Mouse (Mus musculus) kidney, postnatal 0 days (tissue): ENCODE data around the gene Ssh3. TPM values are rescaled to one million over a fixed set of nuclear protein-coding genes. Genes with fewer than 3 reads are reported as not detected.

Experiments used
- ATAC-seq: fragments of 200-750 bp; cut with Nextera tagmentation; replicated peaks from 2 replicates; pipeline ENCODE4 v1.8.0; 2017; ENCODE audit warnings: low read depth, moderate number of reproducible peaks, moderate TSS enrichment, moderate library complexity; ENCODE audit not compliant: low FRiP score
- DNase-seq: peaks from one replicate; pipeline ENCODE4 v3.0.0-alpha.2; 2016; ENCODE audit warnings: low spot score
- H3K27ac ChIP-seq: fragments of 300-500 bp; sonication (generic); 2 replicates; pipeline ENCODE4 v1.5.1; 2014; ENCODE audit warnings: mild to moderate bottlenecking
- H3K27me3 ChIP-seq: fragments of 300-500 bp; sonication (generic); 2 replicates; pipeline ENCODE4 v1.6.1; 2014; ENCODE audit warnings: low read length, mixed read lengths; ENCODE audit not compliant: insufficient read depth
- H3K36me3 ChIP-seq: fragments of 300-500 bp; sonication (generic); 2 replicates; pipeline ENCODE4 v1.6.1; 2014; ENCODE audit warnings: low read length, mixed read lengths; ENCODE audit not compliant: insufficient read depth
- H3K4me1 ChIP-seq: fragments of 300-500 bp; sonication (generic); replicated peaks from 2 replicates; pipeline ENCODE4 v1.6.1; 2014; ENCODE audit warnings: antibody characterized with exemption, low read length, mixed read lengths; ENCODE audit not compliant: insufficient read depth
- H3K4me2 ChIP-seq: fragments of 300-500 bp; sonication (generic); 2 replicates; pipeline ENCODE4 v1.6.1; 2014; ENCODE audit warnings: mild to moderate bottlenecking, low read length, moderate library complexity, mixed read lengths
- H3K4me3 ChIP-seq: fragments of 300-500 bp; sonication (generic); replicated peaks from 2 replicates; pipeline ENCODE4 v1.5.1; 2014; ENCODE audit warnings: low read depth, low read length
- H3K9ac ChIP-seq: fragments of 300-500 bp; sonication (generic); 2 replicates; pipeline ENCODE4 v1.6.1; 2014; ENCODE audit warnings: low read depth, low read length
- H3K9me3 ChIP-seq: fragments of 300-500 bp; sonication (generic); replicated peaks from 2 replicates; pipeline ENCODE4 v1.6.1; 2016; ENCODE audit warnings: low read length, inconsistent platforms, mixed read lengths
- CTCF ChIP-seq: IDR thresholded peaks from 2 replicates; pipeline ENCODE4 v1.5.1; 2016; ENCODE audit warnings: antibody characterized with exemption, low read depth, mild to moderate bottlenecking, moderate library complexity
- WGBS: fragments of 180-500 bp; shearing (Covaris S2); extraction: QIAGEN DNeasy Blood & Tissue Kit; methylation state at CpG from one replicate; pipeline ENCODE4 v1.1.7; 2014; 5-methylcytosine and 5-hydroxymethylcytosine counted together
- polyA plus RNA-seq: library from polyadenylated mRNA; unstranded; fragments of >200 nt; fragmentation: Nextera tagmentation; extraction: Ambion mirVana; gene quantifications from 2 replicates; pipeline ENCODE4 v1.2.1, GENCODE M21; 2015

Ssh3 gene
- polyA plus RNA-seq, 1 experiment from 2014 or later, result 15.6 TPM

DNA sequence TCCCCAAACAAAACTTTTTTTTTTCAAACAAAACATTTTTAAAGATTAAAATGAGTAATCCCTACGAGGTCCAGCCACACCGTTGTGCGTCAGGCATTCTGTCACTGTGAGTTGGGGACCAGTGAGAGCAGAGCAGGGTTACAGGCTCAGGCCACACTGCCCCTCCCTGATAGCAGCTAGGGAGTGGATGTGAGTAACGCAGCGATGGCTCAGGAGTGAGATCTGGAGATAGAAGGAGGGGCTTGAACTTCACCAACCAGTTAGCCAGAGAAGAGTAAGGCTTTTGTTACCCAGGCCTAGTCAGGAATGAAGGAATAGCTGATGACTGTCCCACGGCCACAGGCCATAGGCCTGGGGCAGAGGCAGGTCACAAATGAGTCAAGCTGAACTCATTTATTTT, 24.2 kb downstream of the Ssh3 start:
- no peak for TF ChIP-seq CTCF
- Histone ChIP-seq H3K27ac (no peak overlapping the region), H3K9me3 (no peaks in the 10 kb centered on the region), H3K27me3 (no peaks in the 10 kb centered on the region), H3K4me2 (no peak overlapping the region), H3K4me3 (no peak overlapping the region), H3K9ac (no peak overlapping the region), H3K36me3 (no peaks in the 10 kb centered on the region), H3K4me1 (no peaks in the 10 kb centered on the region)
- WGBS, result 82% methylated on average over 6 of the region's 6 CpGs
- DNase-seq, result no peak
- no peak for ATAC-seq

DNA sequence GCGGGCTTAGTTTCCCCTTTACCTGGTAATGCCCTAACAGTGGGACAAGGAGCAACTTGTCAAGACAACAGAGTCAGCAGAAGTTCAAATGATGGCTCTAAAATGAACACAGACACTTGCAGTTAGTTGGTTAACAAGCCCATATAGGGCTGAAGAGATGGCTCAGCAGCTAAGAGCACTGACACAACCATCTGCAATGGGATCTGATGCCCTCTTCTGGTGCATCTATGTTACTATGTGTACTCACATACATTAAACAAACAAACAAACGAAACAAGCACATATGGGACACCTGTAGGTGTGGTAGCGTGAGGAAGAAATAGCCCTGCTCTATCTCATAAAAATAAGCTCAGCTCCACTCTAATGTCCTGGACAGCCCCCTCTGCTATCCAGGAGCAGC, 26.6 kb downstream of the Ssh3 start:
- ATAC-seq (no peak), DNase-seq (no peak)
- no peak overlapping the region for H3K4me3 ChIP-seq
- H3K36me3 ChIP-seq, result no peaks in the 10 kb centered on the region
- H3K4me2 ChIP-seq, result no peak overlapping the region
- WGBS, result 76% methylated on average over 3 of the region's 3 CpGs
- TF ChIP-seq CTCF, result peak; percentile 50; the same call in 1 of the 2 replicates
- H3K9ac ChIP-seq, result no peak overlapping the region
- no peak overlapping the region for H3K27ac ChIP-seq
- no peaks in the 10 kb centered on the region; the same call in 1 of the 2 replicates for H3K4me1 ChIP-seq
- H3K9me3 ChIP-seq, result no peaks in the 10 kb centered on the region
- no peaks in the 10 kb centered on the region for H3K27me3 ChIP-seq

DNA sequence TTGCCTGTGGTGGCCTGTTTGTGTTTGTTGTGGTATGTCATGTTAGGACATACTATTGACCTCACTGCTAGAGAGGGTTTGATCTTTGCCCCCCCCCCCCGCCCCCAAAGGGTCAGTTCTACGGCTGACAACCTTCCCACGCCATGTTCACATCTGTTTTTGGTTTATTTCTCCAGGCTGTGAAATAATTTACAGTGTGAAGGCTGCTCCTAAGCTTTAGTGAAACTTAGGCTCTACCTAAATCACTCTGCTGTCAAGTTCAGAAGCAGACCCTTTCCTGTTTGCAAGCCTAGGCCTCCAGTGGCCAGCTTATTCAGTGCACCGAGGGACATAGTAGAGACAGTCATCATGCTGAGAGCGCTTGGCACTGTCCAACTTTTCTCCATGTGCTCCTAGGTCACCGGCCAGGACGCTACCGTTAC, 28.7 kb downstream of the Ssh3 start:
- no peak; the same call in 1 of the 2 replicates for ATAC-seq
- Histone ChIP-seq H3K27ac (no peak overlapping the region), H3K4me2 (no peak overlapping the region), H3K9me3 (no peaks in the 10 kb centered on the region), H3K9ac (no peak overlapping the region), H3K36me3 (no peaks in the 10 kb centered on the region), H3K27me3 (no peaks in the 10 kb centered on the region), H3K4me3 (no peak overlapping the region), H3K4me1 (no peaks in the 10 kb centered on the region; the same call in 1 of the 2 replicates)
- peak; percentile 79 for DNase-seq
- TF ChIP-seq CTCF, result no peak
- 33% methylated on average over 8 of the region's 8 CpGs for WGBS

DNA sequence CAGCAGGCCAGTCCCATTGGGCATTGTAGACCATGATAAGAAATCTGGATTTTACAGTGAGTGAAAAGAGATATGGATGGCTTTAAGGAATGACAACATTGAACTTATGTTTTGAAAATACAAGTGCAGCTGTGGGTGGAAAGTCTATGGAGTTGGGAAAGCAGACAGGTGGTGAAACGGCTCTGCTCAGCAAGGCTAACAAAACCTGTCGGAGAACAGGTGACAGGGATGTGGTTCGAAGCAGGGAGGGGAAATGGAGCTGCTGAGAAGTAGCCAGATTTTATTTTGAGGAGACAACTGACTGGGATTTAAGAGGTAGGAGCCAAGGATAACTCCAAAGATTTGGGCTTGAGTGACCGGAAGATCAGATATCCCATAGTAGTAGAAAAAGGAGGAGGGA, 34.4 kb downstream of the Ssh3 start:
- no peaks in the 10 kb centered on the region; the same call in 1 of the 2 replicates for H3K27me3 ChIP-seq
- H3K9me3 ChIP-seq, result no peaks in the 10 kb centered on the region
- H3K36me3 ChIP-seq, result no peaks in the 10 kb centered on the region
- no peak overlapping the region for H3K9ac ChIP-seq
- no peak for TF ChIP-seq CTCF
- no peak overlapping the region for H3K4me2 ChIP-seq
- no peak overlapping the region for H3K4me3 ChIP-seq
- no peak for ATAC-seq
- DNase-seq, result no peak
- 61% methylated on average over 4 of the region's 4 CpGs for WGBS
- no peak overlapping the region for H3K27ac ChIP-seq
- peaks cover 14% of the 10 kb centered on the region for H3K4me1 ChIP-seq

DNA sequence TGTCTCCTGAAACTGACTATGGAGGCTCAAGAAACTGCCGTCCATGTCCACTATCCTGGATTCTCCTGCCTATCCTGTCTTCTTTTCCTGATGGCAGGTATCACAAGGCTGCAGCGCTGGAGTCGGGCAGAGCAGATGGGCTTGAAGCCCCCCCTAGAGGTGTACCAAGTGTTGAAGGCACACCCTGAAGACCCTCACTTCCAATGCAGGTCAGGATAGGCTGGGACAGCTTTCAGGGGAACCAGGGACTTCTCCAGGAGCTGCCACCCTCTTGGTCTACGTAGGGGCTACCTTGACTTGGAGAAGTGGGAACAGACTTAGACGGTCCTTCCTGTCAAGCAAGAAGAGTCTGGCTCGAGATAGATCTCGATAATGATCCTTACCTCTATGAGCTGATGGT, 36.3 kb downstream of the Ssh3 start:
- Histone ChIP-seq H3K36me3 (no peaks in the 10 kb centered on the region), H3K9me3 (no peaks in the 10 kb centered on the region), H3K27ac (peak overlapping the region; percentile 93; the same call in 1 of the 2 replicates), H3K9ac (no peak overlapping the region), H3K27me3 (no peaks in the 10 kb centered on the region; the same call in 1 of the 2 replicates), H3K4me2 (peak overlapping the region; percentile 63), H3K4me3 (no peak overlapping the region), H3K4me1 (peaks cover 20% of the 10 kb centered on the region)
- no peak for TF ChIP-seq CTCF
- ATAC-seq, result no peak
- no peak for DNase-seq
- WGBS, result 78% methylated on average over 7 of the region's 7 CpGs

DNA sequence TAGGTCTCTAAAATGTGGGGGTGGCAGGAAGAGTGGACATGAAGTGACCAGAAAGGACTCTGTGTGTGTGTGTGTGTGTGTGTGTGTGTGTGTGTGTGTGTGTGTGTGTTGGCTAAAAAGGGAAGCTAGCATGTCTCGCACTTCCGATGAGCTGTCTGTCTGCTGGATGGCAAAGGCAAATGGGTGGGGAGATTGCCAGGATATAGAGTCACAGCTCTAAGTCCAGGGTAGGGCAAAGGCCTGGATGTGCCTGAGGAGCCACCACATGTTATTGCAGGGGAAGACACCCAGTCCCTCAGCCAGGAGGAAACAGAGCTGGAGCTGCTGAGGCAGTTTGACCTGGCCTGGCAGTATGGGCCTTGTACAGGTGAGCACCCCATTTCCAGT, 36.8 kb downstream of the Ssh3 start:
- H3K9ac ChIP-seq, result peak overlapping the region; percentile 51
- H3K36me3 ChIP-seq, result no peaks in the 10 kb centered on the region
- DNase-seq (no peak), ATAC-seq (peak; percentile 7; the same call in 1 of the 2 replicates)
- no peaks in the 10 kb centered on the region; the same call in 1 of the 2 replicates for H3K27me3 ChIP-seq
- peak overlapping the region; percentile 63 for H3K4me2 ChIP-seq
- no peaks in the 10 kb centered on the region for H3K9me3 ChIP-seq
- 41% methylated on average over 2 of the region's 2 CpGs for WGBS
- no peak for TF ChIP-seq CTCF
- H3K27ac ChIP-seq, result peak overlapping the region; percentile 93
- H3K4me1 ChIP-seq, result peaks cover 20% of the 10 kb centered on the region
- peak overlapping the region; percentile 41 for H3K4me3 ChIP-seq
